Mouse (Mus musculus) right cerebral cortex, postnatal 25 days (tissue): ENCODE data around the gene Ryr1.

Experiments used
- DNase-seq: peaks from one replicate; pipeline ENCODE4 v3.0.0; 2022

Gene Ryr1

GRCm38 (mm10) chr7:29124970-29125369, at the start of gene Ryr1:
TSS of gene Ryr1 (minus strand) at chr7:29125179.
- DNase-seq = no peak

GRCm38 (mm10) chr7:29172390-29173016, 47.5 kb upstream of the Ryr1 start:
- DNase-seq = no peak

GRCm38 (mm10) chr7:29171562-29172097, 46.7 kb upstream of the Ryr1 start:
- DNase-seq = no peak

GRCm38 (mm10) chr7:29170755-29171561, 46.0 kb upstream of the Ryr1 start:
- DNase-seq = no peak

GRCm38 (mm10) chr7:29170066-29170754, 45.2 kb upstream of the Ryr1 start, which contains the start of the genes Ggn and Spred3:
TSS of gene Ggn (plus strand) at chr7:29170210.
TSS of gene Spred3 (minus strand) at chr7:29170411.
- DNase-seq = peak; percentile 48

- peak; percentile 86 for DNase-seq
These were observed 44.5 kb upstream of the Ryr1 start for GRCm38 (mm10) chr7:29169231-29170065.

- peak; percentile 45 for DNase-seq
These were observed 43.8 kb upstream of the Ryr1 start for GRCm38 (mm10) chr7:29168791-29169230.

- DNase-seq = no peak
These were observed 43.2 kb upstream of the Ryr1 start for GRCm38 (mm10) chr7:29168121-29168695.

- DNase-seq = no peak
These were observed 42.7 kb upstream of the Ryr1 start for GRCm38 (mm10) chr7:29167656-29168055.

GRCm38 (mm10) chr7:29162750-29163525, 38.0 kb upstream of the Ryr1 start:
- DNase-seq = no peak

- DNase-seq = no peak
These were observed 37.3 kb upstream of the Ryr1 start for GRCm38 (mm10) chr7:29162294-29162693.

- no peak for DNase-seq
These were observed 33.3 kb upstream of the Ryr1 start for GRCm38 (mm10) chr7:29158264-29158663.

GRCm38 (mm10) chr7:29155838-29156782, 31.1 kb upstream of the Ryr1 start, which contains the start of gene Fam98c:
TSS of gene Fam98c (minus strand) at chr7:29156234.
- peak; percentile 86 for DNase-seq

GRCm38 (mm10) chr7:29155196-29155837, 30.3 kb upstream of the Ryr1 start:
- DNase-seq = peak; percentile 90

- DNase-seq = no peak
These were observed 29.2 kb upstream of the Ryr1 start for GRCm38 (mm10) chr7:29154018-29154720.

- DNase-seq = no peak
These were observed 26.5 kb upstream of the Ryr1 start for GRCm38 (mm10) chr7:29151486-29151885.

GRCm38 (mm10) chr7:29148771-29149170, 23.8 kb upstream of the Ryr1 start:
- no peak for DNase-seq

GRCm38 (mm10) chr7:29146625-29147367, 21.8 kb upstream of the Ryr1 start:
- no peak for DNase-seq
